Mouse (Mus musculus) heart, embryonic 11.5 days (tissue): ENCODE measurements around the gene 5730522E02Rik. TPM values are rescaled to one million over a fixed set of nuclear protein-coding genes. Genes with fewer than 3 reads are reported as not detected.

Experiments used
- ATAC-seq: fragments of 200-750 bp; cut with Nextera tagmentation; replicated peaks from 2 replicates; pipeline ENCODE4 v1.8.0; 2017; ENCODE audit warnings: moderate library complexity; ENCODE audit not compliant: insufficient number of reproducible peaks, low FRiP score, low TSS enrichment
- H3K27ac ChIP-seq: fragments of 300-500 bp; sonication (generic); 2 replicates; pipeline ENCODE4 v1.5.1; 2014; ENCODE audit warnings: mild to moderate bottlenecking, low read depth, low read length
- H3K27me3 ChIP-seq: fragments of 300-500 bp; sonication (generic); 2 replicates; pipeline ENCODE4 v1.6.1; 2014; ENCODE audit warnings: mild to moderate bottlenecking, low read length, mixed read lengths; ENCODE audit not compliant: control insufficient read depth, insufficient read depth
- H3K36me3 ChIP-seq: fragments of 300-500 bp; sonication (generic); 2 replicates; pipeline ENCODE4 v1.6.1; 2014; ENCODE audit warnings: mild to moderate bottlenecking, low read length, moderate library complexity, mixed read lengths; ENCODE audit not compliant: control insufficient read depth, insufficient read depth
- H3K4me1 ChIP-seq: fragments of 300-500 bp; sonication (generic); 2 replicates; pipeline ENCODE4 v1.6.1; 2014; ENCODE audit warnings: low read length; ENCODE audit not compliant: control insufficient read depth, insufficient read depth
- H3K4me2 ChIP-seq: fragments of 300-500 bp; sonication (generic); 2 replicates; pipeline ENCODE4 v1.6.1; 2014; ENCODE audit warnings: mild to moderate bottlenecking, moderate library complexity
- H3K4me3 ChIP-seq: fragments of 300-500 bp; sonication (generic); 2 replicates; pipeline ENCODE4 v1.5.1; 2014; ENCODE audit warnings: low read depth, low read length
- H3K9ac ChIP-seq: fragments of 300-500 bp; sonication (generic); 2 replicates; pipeline ENCODE4 v1.6.1; 2014; ENCODE audit warnings: mild to moderate bottlenecking, low read depth, low read length, moderate library complexity
- H3K9me3 ChIP-seq: fragments of 300-500 bp; sonication (generic); replicated peaks from 2 replicates; pipeline ENCODE4 v1.6.1; 2016; ENCODE audit warnings: low read length; ENCODE audit not compliant: control insufficient read depth
- WGBS: fragments of 180-500 bp; shearing (Covaris S2); extraction: QIAGEN DNeasy Blood & Tissue Kit; methylation state at CpG from one replicate; pipeline ENCODE4 v1.1.7; 2014; ENCODE audit not compliant: insufficient replicate concordance; 5-methylcytosine and 5-hydroxymethylcytosine counted together
- polyA plus RNA-seq: library from polyadenylated mRNA; unstranded; fragments of >200 nt; fragmentation: Nextera tagmentation; extraction: Ambion mirVana; gene quantifications from 2 replicates; pipeline ENCODE4 v1.2.1, GENCODE M21; 2014

5730522E02Rik gene
- polyA plus RNA-seq, 1 experiment from 2014 or later, result 1.3 TPM

GRCm38 (mm10) chr11:26159033-26159432, 51.5 kb downstream of the 5730522E02Rik start:
- Histone ChIP-seq H3K9ac (no peak overlapping the region), H3K4me1 (no peaks in the 10 kb centered on the region), H3K9me3 (no peaks in the 10 kb centered on the region), H3K27me3 (no peaks in the 10 kb centered on the region), H3K4me2 (no peak overlapping the region), H3K27ac (no peak overlapping the region), H3K4me3 (no peak overlapping the region), H3K36me3 (no peaks in the 10 kb centered on the region)
- ATAC-seq, result no peak
- WGBS, result 65% methylated on average over 3 of the region's 3 CpGs

GRCm38 (mm10) chr11:26140024-26140423, 70.5 kb downstream of the 5730522E02Rik start:
- Histone ChIP-seq H3K27ac (no peak overlapping the region), H3K4me2 (no peak overlapping the region), H3K9me3 (no peaks in the 10 kb centered on the region), H3K36me3 (no peaks in the 10 kb centered on the region), H3K27me3 (no peaks in the 10 kb centered on the region), H3K4me1 (no peaks in the 10 kb centered on the region), H3K9ac (no peak overlapping the region), H3K4me3 (no peak overlapping the region)
- no peak for ATAC-seq
- 77% methylated on average over 3 of the region's 3 CpGs for WGBS

GRCm38 (mm10) chr11:26138013-26138412, 72.5 kb downstream of the 5730522E02Rik start:
- Histone ChIP-seq H3K4me3 (no peak overlapping the region), H3K9ac (no peak overlapping the region), H3K9me3 (no peaks in the 10 kb centered on the region), H3K4me1 (no peaks in the 10 kb centered on the region), H3K27me3 (no peaks in the 10 kb centered on the region), H3K36me3 (no peaks in the 10 kb centered on the region), H3K4me2 (no peak overlapping the region), H3K27ac (no peak overlapping the region)
- 89% methylated on average over 1 of the region's 1 CpGs for WGBS
- ATAC-seq, result no peak

- H3K9me3 ChIP-seq, result no peaks in the 10 kb centered on the region
- no peak overlapping the region for H3K27ac ChIP-seq
- H3K4me2 ChIP-seq, result peak overlapping the region; percentile 20
- WGBS, result 23% methylated on average over 11 of the region's 11 CpGs
- 0 out of 2 replicates have a peak, but pooled peaks cover 5% of the 10 kb centered on the region for H3K4me1 ChIP-seq
- ATAC-seq, result no peak
- no peak overlapping the region for H3K4me3 ChIP-seq
- H3K36me3 ChIP-seq, result no peaks in the 10 kb centered on the region
- H3K27me3 ChIP-seq, result no peaks in the 10 kb centered on the region
- no peak overlapping the region for H3K9ac ChIP-seq
These were observed 79.7 kb downstream of the 5730522E02Rik start for GRCm38 (mm10) chr11:26130911-26131310.

- Histone ChIP-seq H3K9me3 (no peaks in the 10 kb centered on the region), H3K9ac (no peak overlapping the region), H3K36me3 (no peaks in the 10 kb centered on the region), H3K27ac (no peak overlapping the region), H3K4me2 (no peak overlapping the region), H3K4me3 (no peak overlapping the region), H3K4me1 (0 out of 2 replicates have a peak, but pooled peaks cover 5% of the 10 kb centered on the region), H3K27me3 (no peaks in the 10 kb centered on the region)
- 49% methylated on average over 2 of the region's 2 CpGs for WGBS
- ATAC-seq, result no peak
These were observed 81.5 kb downstream of the 5730522E02Rik start for GRCm38 (mm10) chr11:26129054-26129453.

GRCm38 (mm10) chr11:26128385-26128784, 82.2 kb downstream of the 5730522E02Rik start:
- H3K4me2 ChIP-seq, result no peak overlapping the region

GRCm38 (mm10) chr11:26125923-26126322, 84.6 kb downstream of the 5730522E02Rik start:
- Histone ChIP-seq H3K27me3 (no peaks in the 10 kb centered on the region), H3K9ac (no peak overlapping the region), H3K4me3 (no peak overlapping the region), H3K36me3 (no peaks in the 10 kb centered on the region), H3K4me1 (0 out of 2 replicates have a peak, but pooled peaks cover 3% of the 10 kb centered on the region), H3K27ac (no peak overlapping the region), H3K9me3 (no peaks in the 10 kb centered on the region), H3K4me2 (no peak overlapping the region)
- no peak for ATAC-seq

More at GRCm38 (mm10) chr11:26128385-26128784, 82.2 kb downstream of the 5730522E02Rik start:
- no peak for ATAC-seq
- 51% methylated on average over 2 of the region's 2 CpGs for WGBS
- Histone ChIP-seq H3K27me3 (no peaks in the 10 kb centered on the region), H3K4me1 (0 out of 2 replicates have a peak, but pooled peaks cover 5% of the 10 kb centered on the region), H3K27ac (no peak overlapping the region), H3K36me3 (no peaks in the 10 kb centered on the region), H3K9me3 (no peaks in the 10 kb centered on the region), H3K4me3 (no peak overlapping the region), H3K9ac (no peak overlapping the region)

- H3K27ac ChIP-seq, result no peak overlapping the region
- H3K9ac ChIP-seq, result no peak overlapping the region
- no peaks in the 10 kb centered on the region for H3K9me3 ChIP-seq
- H3K27me3 ChIP-seq, result no peaks in the 10 kb centered on the region
- H3K4me2 ChIP-seq, result no peak overlapping the region
- no peak for ATAC-seq
- H3K36me3 ChIP-seq, result no peaks in the 10 kb centered on the region
- no peaks in the 10 kb centered on the region for H3K4me1 ChIP-seq
- WGBS, result 71% methylated on average over 8 of the region's 8 CpGs
- H3K4me3 ChIP-seq, result no peak overlapping the region
These were observed 89.6 kb downstream of the 5730522E02Rik start for GRCm38 (mm10) chr11:26120781-26121557.

- Histone ChIP-seq H3K4me3 (no peak overlapping the region), H3K27ac (no peak overlapping the region), H3K9me3 (no peaks in the 10 kb centered on the region), H3K4me2 (no peak overlapping the region), H3K4me1 (no peaks in the 10 kb centered on the region), H3K9ac (no peak overlapping the region), H3K36me3 (no peaks in the 10 kb centered on the region), H3K27me3 (no peaks in the 10 kb centered on the region)
- ATAC-seq, result no peak
- 66% methylated on average over 4 of the region's 4 CpGs for WGBS
These were observed 92.9 kb downstream of the 5730522E02Rik start for GRCm38 (mm10) chr11:26117651-26118050.
